Mouse (Mus musculus): ENCODE results near the gene Timm8b. TPM values are rescaled to one million over a fixed set of nuclear protein-coding genes. Genes with fewer than 3 reads are reported as not detected.

Gene Timm8b
- 54.4 TPM for polyA plus RNA-seq (2017; shearing (Covaris generic))

GRCm38 (mm10) chr9:50603189-50603997 lies at the start of gene Timm8b, which contains the start of gene Sdhd:
TSS of gene Timm8b (plus strand) at chr9:50603910.
TSS of gene Sdhd (minus strand) at chr9:50603812.

GRCm38 (mm10) chr9:50554241-50555093 lies 49.2 kb upstream of the Timm8b start, which contains the start of gene Il18:
TSS of gene Il18 (plus strand) at chr9:50554827.

GRCm38 (mm10) chr9:50555094-50555446 lies 48.6 kb upstream of the Timm8b start, which contains the start of gene Bco2:
TSS of gene Bco2 (minus strand) at chr9:50555181.

GRCm38 (mm10) chr9:50561145-50561917 lies 42.4 kb upstream of the Timm8b start, which contains the start of gene Tex12:
TSS of gene Tex12 (minus strand) at chr9:50561325.

GRCm38 (mm10) chr9:50616766-50617603 lies 13.3 kb downstream of the Timm8b start, which contains the start of the genes Pih1d2 and Nkapd1:
TSS of gene Pih1d2 (plus strand) at chr9:50617321.
TSS of gene Nkapd1 (minus strand) at chr9:50617464.

Other genes with a start within 250 kb of the Timm8b start
- not detected for gene Plet1, start 109.4 kb upstream of the Timm8b start, polyA plus RNA-seq (2017; shearing (Covaris generic))
- gene Pts, start 75.2 kb upstream of the Timm8b start, polyA plus RNA-seq (2017; shearing (Covaris generic)) = 52.5 TPM
- 3.7 TPM for gene Il18, start 49.1 kb upstream of the Timm8b start, polyA plus RNA-seq (2017; shearing (Covaris generic))
- 0.17 TPM for gene Bco2, start 48.7 kb upstream of the Timm8b start, polyA plus RNA-seq (2017; shearing (Covaris generic))
- not detected for gene Tex12, start 42.6 kb upstream of the Timm8b start, polyA plus RNA-seq (2017; shearing (Covaris generic))
- gene Sdhd, start 98 bp upstream of the Timm8b start, polyA plus RNA-seq (2017; shearing (Covaris generic)) = 80.5 TPM
- not detected for gene Pih1d2, start 13.4 kb downstream of the Timm8b start, polyA plus RNA-seq (2017; shearing (Covaris generic))
- gene Nkapd1, start 13.6 kb downstream of the Timm8b start, polyA plus RNA-seq (2017; shearing (Covaris generic)) = 23.9 TPM
- gene Dlat, start 55.9 kb downstream of the Timm8b start, polyA plus RNA-seq (2017; shearing (Covaris generic)) = 33.5 TPM
- gene Dixdc1, start 135.6 kb downstream of the Timm8b start, polyA plus RNA-seq (2017; shearing (Covaris generic)) = not detected
- gene 2310030G06Rik, start 142.6 kb downstream of the Timm8b start, polyA plus RNA-seq (2017; shearing (Covaris generic)) = not detected
- not detected for gene Cryab, start 147.4 kb downstream of the Timm8b start, polyA plus RNA-seq (2017; shearing (Covaris generic))
- gene Hspb2, start 148.4 kb downstream of the Timm8b start, polyA plus RNA-seq (2017; shearing (Covaris generic)) = not detected
- 9.1 TPM for gene Fdxacb1, start 164.3 kb downstream of the Timm8b start, polyA plus RNA-seq (2017; shearing (Covaris generic))
- gene Alg9, start 171.1 kb downstream of the Timm8b start, polyA plus RNA-seq (2017; shearing (Covaris generic)) = 19.0 TPM
- gene 1110032A03Rik, start 171.6 kb downstream of the Timm8b start, polyA plus RNA-seq (2017; shearing (Covaris generic)) = 10.6 TPM
- gene Ppp2r1b, start 241.4 kb downstream of the Timm8b start, polyA plus RNA-seq (2017; shearing (Covaris generic)) = 51.8 TPM